Mouse (Mus musculus) liver, adult 2 months (tissue): ENCODE data around the gene Efs.

Source experiments
- CTCF ChIP-seq: fragments of 200-500 bp; IDR thresholded peaks from 2 replicates; pipeline ENCODE4 v1.5.1; 2011; ENCODE audit warnings: low read depth, low read length, control low read depth
- POLR2A ChIP-seq: fragments of 200-500 bp; IDR thresholded peaks from 2 replicates; pipeline ENCODE4 v1.6.1; 2011; ENCODE audit warnings: low read length, control low read depth; ENCODE audit not compliant: insufficient read depth; ENCODE audit errors: extremely low read depth

GRCm38 (mm10) chr14:54965631-54966030, 39.7 kb upstream of the Efs start:
- TF ChIP-seq CTCF (no peak), POLR2A (no peak)
